Mouse (Mus musculus) thymus, postnatal 0 days (tissue): Measurements from ENCODE around the gene Zmym4. TPM values are rescaled to one million over a fixed set of nuclear protein-coding genes. Genes with fewer than 3 reads are reported as not detected.
"Not testable (repeated sequence)": the region's sequence is repeated elsewhere in the genome, so short reads cannot be mapped to it uniquely, and the experiment has no call there.

Source experiments
- DNase-seq: peaks from one replicate; pipeline ENCODE4 v3.0.0-alpha.2; 2015; ENCODE audit warnings: low spot score
- polyA plus RNA-seq: library from polyadenylated mRNA; unstranded; fragments of >200 nt; fragmentation: Nextera tagmentation; extraction: Ambion mirVana; gene quantifications from 2 replicates; pipeline ENCODE4 v1.2.1, GENCODE M21; 2015

Gene Zmym4
- polyA plus RNA-seq: 12.0 and 14.3 TPM in 2 replicates

DNA sequence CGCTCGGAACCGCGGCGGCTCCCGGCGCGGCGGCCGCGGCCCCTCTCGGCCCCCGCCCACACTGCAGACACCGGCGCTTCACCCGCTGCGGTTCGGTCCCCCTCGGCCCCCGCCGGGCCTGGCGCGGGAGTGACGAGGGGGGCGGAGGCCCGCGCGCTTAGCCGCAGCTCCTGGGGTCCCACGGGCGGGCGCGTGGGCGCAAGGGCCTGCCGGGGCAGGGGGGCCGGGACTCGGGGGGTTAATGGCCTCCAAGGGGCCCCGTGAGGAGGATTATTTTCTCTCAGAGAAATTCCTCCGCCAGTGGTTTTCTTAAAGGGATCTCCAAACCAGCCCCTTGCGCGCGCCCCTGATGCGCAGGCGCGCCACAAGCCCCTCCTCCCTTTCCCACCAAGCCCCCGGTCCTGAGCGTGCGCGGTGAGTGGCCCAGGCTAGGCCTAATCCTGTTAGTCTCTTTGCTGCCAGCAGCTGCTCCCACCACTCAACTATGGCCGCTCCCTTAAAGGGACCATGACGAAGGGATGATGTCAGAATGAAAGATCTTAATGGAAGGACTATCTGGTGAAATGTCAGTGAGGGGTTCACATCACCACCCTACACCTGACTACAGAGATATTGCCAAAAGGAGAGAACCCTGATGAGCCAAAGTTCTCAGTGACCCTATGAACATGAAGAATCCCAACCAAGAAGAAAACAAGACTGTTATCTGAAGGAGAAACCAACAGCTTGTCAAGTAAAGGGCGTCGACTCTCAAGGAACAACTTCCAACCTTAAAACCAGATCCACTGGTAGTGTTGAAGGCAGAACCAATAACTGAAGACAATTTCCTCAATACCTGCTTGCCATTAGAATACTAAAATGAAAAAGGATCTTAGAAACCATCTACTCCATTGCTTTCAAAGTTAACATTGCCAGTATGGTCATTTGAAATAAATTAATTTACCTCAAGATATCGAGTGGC lies at the start of gene Zmym4:
Gene Zmym4 (minus strand): TSS at position 272 of the 958 bp plus-strand sequence.
- peak; percentile 95 for DNase-seq

DNA sequence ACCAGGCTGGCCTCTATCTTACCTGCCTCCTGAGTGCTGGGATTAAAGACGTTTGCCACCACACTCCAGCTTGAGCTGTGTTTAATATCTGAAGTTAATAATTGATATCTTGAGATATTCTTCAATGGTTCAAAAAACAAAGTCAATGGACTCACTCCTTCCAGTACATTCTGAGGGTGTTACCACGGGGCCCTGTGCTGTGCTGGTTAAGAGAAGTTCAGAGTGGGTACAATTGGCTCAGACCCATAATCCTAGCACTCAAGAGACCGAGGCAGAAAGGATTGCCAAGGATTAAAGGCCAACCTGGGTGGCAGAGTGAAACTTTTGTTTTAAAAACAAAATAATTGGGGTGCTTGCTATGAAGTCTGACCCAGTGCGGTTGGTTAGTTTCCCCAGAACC lies 48.4 kb upstream of the Zmym4 start:
- DNase-seq: no peak

DNA sequence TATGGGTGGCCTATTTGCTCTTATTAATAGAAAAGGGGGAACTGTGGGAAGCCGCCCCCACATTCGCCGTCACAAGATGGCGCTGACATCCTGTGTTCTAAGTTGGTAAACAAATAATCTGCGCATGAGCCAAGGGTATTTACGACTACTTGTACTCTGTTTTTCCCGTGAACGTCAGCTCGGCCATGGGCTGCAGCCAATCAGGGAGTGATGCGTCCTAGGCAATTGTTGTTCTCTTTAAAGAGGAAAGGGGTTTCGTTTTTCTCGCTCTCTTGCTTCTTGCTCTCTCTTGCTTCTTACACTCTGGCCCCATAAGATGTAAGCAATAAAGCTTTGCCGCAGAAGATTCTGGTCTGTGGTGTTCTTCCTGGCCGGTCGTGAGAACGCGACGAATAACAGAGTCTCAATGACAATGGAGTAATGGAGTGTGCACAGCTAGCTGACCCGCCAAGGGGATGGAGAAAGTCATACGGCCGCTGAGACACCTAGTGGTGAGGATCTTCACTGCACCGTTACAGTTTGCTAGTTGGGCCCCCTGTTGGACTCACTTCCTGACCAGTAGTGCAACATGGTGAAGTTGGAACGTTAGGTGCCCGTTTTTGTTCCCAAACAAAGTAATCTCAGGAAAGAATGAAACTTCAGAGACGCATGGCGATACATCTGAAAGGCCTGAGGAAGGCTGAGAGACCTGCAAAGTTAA lies 47.5 kb upstream of the Zmym4 start:
- peak; percentile 83 for DNase-seq

DNA sequence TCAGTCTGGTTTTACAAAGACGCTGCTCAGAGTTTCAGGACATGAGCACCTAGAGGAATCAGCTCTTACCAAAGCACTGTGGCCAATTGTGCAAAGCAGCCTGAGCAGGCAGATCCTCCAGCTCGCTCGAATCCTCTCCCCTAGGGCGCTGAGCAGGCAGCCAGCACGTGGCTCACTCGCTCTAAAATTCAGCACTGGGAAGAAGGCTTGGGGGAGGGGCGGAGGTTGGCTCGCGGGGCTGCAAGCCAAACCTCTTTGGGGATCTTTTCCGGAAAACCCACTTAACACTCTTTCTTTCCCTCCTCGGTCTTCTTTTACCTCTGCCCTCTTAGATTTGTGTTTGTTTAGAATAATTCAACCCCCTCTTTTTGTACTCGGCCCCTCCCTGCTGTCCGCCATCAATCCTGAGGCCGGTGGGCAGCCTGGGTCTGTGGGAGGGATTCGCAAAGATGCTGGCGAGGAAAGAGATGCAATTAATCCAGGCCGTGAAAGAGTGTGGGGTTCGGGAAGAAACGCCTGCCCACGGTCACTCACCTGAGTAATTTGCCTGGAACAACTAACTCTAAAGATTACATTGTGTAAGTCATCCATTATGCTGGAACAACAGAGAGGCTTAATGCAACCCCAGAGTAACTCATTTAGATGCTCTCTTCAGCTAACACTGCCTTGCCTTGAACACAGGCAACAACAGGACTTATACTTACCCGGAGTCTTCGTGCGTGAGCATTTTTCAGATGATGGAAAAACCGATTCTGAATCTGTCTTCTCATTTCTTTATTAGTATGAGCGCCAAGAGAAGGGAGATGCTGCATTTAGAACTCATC lies 37.4 kb upstream of the Zmym4 start:
- DNase-seq: no peak

DNA sequence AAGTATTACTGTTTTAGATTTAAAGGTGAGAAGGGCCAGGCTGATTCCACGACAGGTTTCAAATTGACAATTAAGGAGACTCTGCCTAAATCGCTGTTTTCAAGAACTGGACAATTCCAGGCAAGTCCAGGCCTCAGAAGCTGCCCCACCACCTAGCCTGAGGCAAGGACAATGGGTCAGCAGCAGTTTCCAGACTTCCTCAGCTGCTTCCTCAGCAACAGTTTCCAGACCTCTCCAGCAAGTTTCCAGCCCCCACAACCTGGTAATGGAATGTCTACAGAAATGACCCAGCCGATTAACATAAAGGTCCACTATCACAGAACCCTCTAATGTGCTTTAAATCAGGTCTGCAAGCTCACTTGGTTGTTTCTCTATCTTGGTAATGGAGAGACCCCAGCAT lies 36.4 kb upstream of the Zmym4 start:
- DNase-seq: no peak

DNA sequence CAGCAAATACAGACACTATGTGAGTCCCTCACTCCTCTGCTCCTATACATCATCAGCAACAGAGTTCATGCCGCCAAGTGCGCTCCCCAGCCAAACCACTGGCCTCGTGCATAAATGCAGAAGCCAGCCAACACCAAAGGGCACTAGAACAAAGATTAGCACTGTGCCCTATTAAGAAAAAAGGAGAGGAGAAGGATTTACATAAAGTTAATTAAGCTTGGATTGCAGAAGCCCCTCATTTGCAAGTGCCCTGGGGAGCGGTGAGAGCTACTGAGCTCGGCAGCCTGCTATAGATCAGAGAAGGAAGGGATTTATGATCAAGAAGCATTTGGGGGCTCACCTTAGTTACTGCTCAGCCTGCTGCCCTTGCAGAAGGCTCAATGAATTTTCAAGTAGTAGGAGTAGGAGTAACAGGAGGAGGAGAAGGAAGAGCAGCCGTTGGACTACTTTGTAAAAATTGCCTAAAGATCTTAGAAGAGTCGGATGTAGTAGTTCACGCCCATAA lies 32.7 kb upstream of the Zmym4 start:
- no peak for DNase-seq

DNA sequence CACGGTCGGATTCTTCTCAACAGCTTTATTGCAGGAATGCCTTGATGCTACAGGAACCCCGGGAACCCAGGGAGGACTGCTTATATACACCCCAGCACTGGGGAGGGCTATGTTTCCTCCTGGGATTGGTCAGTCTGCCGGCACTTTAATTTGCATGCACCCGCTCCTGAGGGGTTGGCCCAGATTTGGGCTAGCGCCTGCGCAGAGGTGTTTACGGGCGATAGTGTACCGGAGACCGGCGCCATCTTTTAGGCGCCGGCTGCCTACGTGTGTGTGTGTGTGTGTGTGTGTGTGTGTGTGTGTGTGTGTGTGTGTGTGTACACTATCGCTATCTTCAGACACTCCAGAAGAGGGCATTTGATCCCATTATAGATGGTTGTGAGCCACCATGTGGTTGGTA lies 31.4 kb upstream of the Zmym4 start:
- not testable (repeated sequence) for DNase-seq

DNA sequence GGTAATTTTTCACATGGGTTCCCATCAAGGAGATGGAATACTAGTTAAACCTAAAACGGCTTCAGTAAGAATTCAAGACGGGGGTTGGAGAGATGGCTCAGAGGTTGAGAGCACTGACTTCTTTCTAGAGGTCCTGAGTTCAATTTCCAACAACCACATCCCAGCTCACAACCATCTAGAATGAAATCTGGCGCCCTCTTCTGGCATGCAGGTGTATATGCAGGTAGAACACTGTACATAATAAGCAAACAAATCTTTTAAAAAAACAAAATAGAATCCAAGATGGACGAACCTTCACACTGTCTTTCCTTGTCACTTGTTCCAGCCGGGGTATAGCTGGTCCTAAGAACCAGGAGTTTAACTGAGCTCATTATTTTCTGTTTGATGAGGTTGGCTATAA lies 24.4 kb upstream of the Zmym4 start:
- DNase-seq: peak; percentile 37

DNA sequence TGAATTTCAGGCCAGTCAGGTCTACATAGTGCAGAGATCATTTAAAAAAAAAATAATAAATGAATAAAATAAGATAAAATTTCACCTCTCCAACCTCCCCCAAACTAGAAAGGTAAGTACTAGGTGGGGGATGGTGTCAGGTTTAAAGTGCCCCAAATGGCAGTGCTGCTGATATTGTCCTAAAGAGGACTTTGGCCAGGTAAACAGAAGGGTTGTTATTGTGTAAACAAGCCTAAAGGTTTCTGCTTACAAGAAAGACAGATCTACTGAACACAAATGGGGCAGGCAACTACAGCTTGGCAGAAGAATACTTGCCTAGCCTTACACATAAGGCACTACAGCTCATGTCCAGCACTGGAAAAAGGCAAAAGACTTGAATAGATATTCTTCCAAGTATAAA lies 22.6 kb upstream of the Zmym4 start:
- no peak for DNase-seq

DNA sequence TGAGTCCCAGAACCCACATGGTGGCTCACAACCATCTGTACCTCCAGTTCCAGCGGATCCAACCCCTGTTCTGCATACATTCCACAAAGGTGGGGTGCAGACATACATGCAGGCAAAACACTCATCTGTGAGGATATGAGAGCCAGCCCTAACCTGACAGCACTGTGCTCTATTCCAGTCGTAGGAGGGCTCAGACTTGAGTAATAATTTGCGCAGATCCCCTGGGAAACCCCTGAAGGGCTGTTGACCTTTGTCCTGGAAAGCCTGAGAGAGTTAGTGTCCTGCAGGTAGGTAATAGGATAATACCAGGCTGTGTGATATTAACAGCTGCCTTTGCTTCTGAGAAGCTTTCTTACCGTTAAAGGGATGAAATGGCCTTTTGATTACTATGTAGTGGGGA lies 20.6 kb upstream of the Zmym4 start:
- DNase-seq: no peak

DNA sequence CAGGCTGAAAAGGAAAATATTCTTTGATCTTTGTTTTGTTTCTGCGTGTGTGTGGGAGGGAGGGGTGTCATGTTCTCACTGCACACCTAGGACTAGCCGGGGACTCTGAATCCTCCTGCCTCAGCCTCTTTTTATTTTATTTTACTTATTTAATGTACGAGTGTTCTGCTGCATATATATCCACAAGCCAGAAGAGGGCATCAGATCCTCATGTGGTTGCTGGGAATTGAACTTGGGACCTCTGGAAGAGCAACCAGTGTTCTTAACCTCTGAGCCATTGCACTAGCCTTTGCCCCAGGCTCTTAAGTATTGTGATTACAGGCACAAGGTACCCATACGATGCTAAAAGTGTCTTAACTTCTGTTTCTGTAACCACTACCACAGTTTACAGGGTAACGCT lies 18.8 kb upstream of the Zmym4 start:
- no peak for DNase-seq

DNA sequence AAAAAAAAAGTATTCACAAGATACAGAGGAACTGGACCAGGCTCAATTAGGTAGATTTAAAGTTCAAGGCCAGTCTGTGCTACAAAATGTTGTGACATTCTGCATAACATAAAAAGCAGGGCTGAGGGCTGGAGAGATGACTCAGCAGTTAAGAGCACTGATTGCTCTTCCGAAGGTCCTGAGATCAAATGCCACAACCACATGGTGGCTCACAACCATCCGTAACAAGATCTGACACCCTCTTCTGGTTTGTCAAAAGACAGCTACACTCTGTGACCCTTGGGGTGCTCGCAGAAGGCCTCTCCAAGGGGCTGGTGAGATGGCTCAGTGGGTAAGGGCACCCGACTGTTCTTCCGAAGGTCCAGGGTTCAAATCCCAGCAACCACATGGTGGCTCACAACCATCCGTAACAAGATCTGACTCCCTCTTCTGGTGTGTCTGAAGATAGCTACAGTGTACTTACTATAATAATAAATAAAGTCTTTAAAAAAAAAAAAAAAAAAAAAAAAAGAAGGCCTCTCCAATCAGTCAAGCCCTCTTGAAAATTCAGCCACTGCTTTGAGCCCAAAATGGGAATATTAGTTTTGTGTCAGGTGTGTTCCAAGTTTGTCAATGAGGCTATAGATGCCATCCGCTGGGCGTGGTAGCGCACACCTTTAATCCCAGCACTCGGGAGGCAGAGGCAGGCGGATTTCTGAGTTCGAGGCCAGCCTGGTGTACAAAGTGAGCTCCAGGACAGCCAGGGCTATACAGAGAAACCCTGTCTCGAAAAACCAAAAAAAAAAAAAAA lies 16.0 kb upstream of the Zmym4 start:
- not testable (repeated sequence) for DNase-seq

DNA sequence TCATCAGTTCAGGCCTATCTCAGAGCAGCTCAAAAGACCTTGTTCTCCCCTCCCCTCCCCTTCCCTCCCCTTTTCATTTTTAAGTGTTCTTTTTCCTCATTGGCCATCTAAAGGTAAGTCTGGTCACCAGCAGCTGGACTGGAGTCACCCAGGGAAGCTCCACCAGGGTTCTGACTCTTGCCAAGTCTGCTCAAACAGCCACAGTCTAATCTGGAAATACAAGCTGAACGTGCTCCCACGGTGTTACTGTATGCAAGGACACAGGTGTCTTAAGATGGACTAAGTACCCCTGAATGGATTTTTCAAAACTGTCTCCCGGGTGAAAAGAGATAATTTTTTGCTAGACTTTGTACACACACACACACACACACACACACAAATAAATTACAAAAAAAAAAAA lies 15.4 kb upstream of the Zmym4 start:
- no peak for DNase-seq

DNA sequence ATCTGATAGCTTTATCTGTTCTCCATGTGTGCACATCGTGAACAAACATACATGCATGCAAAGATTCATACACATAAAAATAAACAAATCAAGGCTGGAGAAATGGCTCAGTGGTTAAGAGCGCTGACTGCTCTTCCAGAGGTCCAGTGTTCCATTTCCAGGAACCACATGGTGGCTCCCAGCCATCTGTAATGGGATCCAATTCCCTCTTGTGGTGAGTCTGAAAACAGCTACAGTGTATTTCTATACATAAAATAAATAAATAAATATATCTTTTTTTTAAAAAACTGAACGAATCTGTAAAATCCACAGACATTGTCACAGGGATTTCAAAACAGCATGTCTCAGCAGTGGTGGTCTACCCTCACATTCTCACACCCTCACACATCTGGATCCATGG lies 10.8 kb upstream of the Zmym4 start:
- no peak for DNase-seq

DNA sequence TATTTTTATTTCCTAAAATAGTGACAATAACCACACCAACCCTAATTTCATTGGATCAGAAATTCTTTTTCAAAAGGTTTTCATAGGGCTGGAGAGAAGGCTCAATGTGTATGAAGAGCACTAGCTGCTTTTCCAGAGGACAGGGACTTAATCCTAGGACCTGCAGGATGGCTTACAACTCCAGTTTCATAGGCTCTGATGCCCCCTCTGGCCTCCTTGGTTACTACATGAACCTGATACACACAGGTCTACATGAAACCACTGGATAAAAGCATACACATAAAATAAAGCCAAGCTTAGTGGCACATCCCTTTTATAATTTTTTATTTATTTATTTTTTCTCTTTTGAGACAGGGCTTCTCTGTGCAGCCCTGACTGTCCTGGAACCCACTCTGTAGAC lies 9.5 kb upstream of the Zmym4 start:
- peak; percentile 19 for DNase-seq

DNA sequence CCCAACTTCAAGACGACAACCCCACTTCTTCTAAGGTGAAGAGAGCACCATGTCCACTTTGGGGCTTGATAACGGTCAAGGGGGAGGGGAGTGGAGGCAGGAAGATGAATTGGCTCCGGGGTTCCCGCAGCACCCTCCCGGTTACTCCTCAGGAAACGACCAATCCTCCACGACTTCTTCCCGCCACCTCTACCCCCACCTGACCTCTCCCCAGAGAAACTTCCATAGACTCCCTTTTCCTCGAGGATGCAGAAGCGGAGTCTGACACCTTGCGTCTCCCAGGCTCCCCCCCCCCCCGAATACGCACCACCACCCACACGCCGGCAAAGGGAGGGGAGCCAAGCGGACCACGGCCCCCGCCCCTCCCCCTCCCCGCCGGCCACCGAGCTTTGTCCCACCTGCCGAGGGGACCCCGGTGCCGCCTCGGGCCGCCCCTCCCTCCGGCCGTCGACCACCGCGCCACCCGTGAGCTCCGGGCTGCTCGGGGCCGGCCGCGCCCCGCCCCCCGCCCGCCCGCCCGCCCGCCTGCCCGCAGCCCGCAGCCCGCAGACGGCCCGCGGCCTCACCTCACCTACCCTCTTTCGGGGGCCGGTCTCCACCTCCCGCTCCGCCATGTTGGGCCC lies 583 bp downstream of the Zmym4 start:
- DNase-seq: peak; percentile 3

DNA sequence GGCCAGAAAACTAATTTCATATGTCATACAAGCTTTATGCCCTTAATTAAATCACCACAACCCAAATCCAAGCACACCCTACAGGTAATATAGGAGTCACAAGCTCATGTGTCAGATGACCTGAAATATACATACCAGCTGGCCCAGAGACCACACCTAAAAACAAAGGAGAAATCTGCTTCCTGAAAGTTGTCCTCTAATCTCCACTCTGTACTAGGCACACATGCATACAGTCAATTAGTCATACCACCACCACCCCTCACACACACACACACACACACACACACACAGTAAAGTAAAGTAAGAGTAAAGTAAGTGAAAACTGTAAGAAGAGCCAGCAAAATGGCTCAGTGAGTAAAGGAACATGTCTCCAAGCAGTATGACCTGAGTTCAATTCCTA lies 9.3 kb downstream of the Zmym4 start:
- DNase-seq: no peak

DNA sequence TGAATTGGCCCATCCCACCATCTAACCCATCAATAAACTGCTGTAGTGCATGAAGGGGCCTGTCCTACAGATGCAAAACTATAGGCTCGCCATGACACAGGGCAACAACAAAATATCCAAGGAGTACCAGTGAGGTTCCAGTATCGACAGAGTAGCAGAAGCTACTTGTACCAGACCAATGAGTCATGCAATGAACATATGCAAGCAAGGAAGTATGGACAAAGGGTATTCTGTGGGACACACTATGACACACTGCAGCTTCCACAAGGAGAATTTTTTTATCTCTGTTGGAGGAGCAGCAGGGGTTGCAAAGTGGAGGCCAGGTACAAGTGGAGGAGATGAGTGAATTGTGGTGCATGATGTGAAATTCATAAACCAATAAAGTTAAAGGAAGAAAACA lies 9.7 kb downstream of the Zmym4 start:
- DNase-seq: no peak

DNA sequence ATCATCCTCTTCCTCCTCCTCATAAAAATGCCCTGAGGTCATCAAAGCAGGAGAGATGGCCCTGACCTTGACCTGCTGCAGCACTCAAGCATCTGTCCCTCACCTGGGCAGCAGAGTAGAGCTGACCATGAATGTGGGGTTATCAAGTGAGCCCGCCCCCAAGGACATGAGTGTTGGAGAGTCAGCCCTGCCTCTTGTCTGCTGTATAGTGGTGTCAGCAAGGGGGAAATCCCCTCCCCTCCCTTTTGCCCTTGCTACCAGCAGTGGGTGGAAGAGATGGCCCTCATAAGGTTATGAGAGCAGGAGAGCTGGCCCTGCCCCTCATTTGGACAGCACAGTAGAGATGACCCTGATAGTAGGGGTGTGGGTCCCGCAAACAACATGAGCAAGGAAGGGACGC lies 10.5 kb downstream of the Zmym4 start:
- no peak for DNase-seq

DNA sequence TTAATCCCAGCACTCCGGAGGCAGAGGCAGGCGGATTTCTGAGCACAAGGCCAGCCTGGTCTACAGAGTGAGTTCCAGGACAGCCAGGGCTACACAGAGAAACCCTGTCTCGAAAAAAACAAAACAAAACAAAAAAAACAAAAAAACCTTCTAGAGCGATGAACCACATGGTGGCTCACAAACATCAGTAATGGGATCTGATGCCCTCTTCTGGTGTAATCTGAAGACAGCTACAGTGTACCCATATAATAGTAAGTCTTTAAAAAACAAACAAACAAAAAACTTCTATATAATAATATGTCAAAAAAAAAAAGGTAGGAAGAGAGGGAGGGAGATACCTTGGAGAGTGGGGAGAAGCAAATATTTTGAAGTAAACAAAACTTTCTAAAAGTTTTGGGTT lies 17.1 kb downstream of the Zmym4 start:
- DNase-seq: not testable (repeated sequence)
